Mouse (Mus musculus) heart, postnatal 36 days (tissue): ENCODE measurements at regions not wholly inside any gene's neighbourhood (a gene's known extent, or its start where the extent isn't known, plus 50 kb on each side); places are given as distances from the start of the nearest gene placed in this dataset.
"Not testable (repeated sequence)": the region's sequence is repeated elsewhere in the genome, so short reads cannot be mapped to it uniquely, and the experiment has no call there.

Experiments
- DNase-seq, 2 experiments: peaks; one replicate each; pipeline ENCODE4 v3.0.0; 2021 to 2022
- intact Hi-C: fragments of 180-260 bp; cut with DNase I; formaldehyde crosslinking; loops from one replicate; pipeline ENCODE4 v1.15.1; 2025

- intact Hi-C loops, result no loop called here
- DNase-seq, result no peak
These were observed 386.4 kb upstream of the Zfp703 start for GRCm38 (mm10) chr8:26590591-26591212.

- no peak for DNase-seq
- intact Hi-C loops, result no loop called here
These were observed 385.9 kb upstream of the Zfp703 start for GRCm38 (mm10) chr8:26591266-26591665.

DNA sequence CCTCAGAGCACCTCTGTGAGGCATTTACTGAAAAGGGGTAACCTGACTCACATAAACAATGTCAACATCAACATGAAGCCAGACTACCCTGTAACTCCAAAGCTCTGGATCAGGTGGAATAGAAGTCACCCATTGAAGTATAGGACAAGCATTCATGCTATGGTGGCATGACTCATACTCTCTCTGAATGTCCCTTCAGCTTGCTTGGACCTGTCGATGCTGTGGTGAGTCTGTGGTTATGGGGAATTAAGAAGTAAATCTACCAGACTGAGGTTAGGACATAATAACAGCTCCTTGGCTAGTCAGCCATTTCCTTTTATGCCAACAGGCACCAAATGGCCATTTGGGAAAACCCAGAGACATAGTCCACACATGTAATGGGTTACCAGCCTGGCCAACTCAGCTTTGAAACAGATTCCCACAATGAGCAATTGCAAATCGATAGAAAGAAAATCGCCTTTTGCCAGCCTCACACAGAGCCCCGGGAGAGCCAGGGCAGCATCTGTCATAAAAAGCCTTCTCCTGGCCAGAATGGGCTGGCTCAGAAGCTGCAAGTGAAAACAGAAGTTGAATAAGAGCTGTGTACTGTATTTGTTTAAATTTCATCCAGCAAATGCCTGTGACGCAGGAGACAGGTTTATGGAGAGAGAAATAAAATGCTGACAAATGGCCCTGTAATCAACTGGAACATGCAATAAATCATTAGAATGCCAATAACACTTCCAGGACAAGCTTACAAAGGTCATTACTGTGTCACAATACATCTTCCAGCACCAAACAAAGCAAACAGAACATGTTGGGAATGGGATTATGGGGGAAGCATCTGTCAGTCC lies 383.4 kb upstream of the Zfp703 start:
- no peak for DNase-seq
- intact Hi-C loops, result no loop called here

GRCm38 (mm10) chr8:26594369-26594920 lies 382.7 kb upstream of the Zfp703 start:
- intact Hi-C loops, result no loop called here
- DNase-seq, result no peak

DNA sequence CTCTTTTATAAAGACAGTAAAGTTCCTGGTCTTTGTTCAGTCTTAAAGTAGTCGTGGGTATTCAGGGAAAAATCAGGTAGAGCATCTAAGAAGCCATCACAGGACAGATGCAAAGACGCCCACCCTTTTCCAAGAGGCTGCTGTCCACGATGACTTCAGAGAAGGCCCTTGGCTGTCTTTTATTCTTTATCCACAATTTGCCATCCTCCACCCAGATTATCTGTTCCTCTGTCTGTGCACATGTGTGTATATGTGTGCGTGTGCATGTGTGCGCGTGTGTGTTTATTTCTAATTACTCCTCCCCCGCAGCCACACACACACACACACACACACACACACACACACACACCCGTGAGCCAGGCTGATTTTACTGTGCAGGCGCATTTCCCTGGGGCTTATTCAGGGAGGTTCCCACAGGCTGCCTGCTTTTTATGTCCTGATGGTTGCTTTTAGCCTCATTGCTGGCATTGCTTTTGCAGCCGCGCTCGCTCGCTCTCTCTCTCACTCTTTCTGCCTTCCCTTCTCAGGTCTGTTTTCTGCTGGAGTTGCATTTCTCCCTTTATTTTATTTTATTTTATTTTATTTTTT lies 381.6 kb upstream of the Zfp703 start:
- intact Hi-C loops, result no loop called here
- no peak for DNase-seq

- no peak for DNase-seq
- intact Hi-C loops, result no loop called here
These were observed 380.3 kb upstream of the Zfp703 start for GRCm38 (mm10) chr8:26596665-26597362.

GRCm38 (mm10) chr8:26598520-26598919 lies 378.6 kb upstream of the Zfp703 start:
- DNase-seq, result no peak
- intact Hi-C loops, result no loop called here

GRCm38 (mm10) chr8:26600127-26600526 lies 377.0 kb upstream of the Zfp703 start:
- intact Hi-C loops, result no loop called here
- no peak for DNase-seq

- intact Hi-C loops, result no loop called here
- no peak for DNase-seq
These were observed 369.1 kb upstream of the Zfp703 start for GRCm38 (mm10) chr8:26608001-26608400.

DNA sequence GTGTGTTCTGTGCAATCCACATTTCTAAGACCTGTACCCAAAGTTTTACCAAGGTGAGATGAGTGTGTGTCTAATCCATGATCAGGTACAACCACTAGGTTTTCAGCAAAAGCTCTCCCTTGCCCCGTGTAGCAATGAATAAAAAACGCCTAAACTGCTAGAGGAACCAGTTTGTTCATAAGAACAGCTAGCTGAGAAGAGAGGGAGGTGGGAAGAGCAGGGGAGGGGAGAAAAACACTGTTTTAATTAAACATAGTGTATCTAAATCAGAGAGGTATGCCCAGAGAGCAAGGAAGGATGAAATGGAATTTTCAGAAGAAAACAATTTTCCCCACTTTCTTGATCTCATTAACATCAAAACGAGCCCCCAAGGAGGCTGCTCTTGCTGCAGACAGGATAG lies 368.5 kb upstream of the Zfp703 start:
- DNase-seq, result no peak
- intact Hi-C loops, result no loop called here

DNA sequence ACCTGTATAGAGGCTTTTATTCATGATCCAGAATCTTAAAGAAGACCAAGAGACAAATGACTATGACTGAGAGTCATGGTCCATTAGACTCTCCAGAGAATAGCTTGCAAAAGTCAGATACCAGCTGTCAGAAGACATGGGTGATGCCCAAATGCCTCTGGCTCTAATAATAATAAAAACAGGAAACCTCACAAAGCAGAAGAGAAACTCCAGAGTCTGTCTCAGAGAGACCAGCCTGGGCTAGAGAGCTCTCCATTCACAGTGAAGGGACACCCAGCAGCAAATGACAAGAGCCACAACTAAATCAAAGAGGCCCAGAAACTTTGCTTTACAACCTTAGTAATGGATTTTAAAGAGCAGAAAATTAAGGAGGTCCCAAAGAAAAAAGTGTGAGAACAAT lies 365.0 kb upstream of the Zfp703 start:
- no peak for DNase-seq
- intact Hi-C loops, result no loop called here

DNA sequence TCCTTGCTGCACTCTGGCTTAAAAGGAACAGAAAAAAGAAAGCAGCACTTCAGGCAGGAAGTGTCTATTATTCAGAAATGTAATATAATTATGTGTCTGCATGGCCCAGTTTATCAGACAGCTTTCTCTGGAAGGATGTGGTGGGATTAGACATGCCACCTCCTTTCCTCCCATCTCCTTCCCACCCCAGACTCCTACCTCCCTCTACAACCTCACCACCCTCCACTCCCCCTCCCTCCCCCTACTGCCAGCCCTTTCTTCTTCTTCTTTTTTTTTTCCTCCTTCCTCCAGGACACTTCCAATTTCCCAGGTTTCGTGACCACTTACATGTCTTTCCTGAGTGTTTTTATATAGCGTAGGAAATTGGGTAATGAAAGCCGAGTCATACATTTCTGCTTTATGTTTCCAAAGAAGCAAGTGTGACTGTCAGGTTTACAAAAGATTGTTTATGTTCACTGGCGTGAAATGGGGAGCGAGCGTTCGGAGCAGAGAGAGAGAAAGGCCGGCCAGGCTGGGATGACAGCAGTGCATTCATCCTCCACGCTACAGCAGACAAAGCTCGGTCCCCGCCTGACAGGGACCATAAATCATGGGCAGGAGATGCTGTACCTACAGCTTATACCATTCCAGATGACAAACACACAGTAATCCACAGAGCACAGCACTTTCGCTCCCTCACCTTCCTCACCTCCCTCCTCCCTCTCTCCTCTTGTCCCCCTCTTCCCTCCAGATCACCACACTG lies 354.6 kb upstream of the Zfp703 start:
- intact Hi-C loops, result no loop called here
- no peak for DNase-seq

- DNase-seq, result no peak
- intact Hi-C loops, result no loop called here
These were observed 350.9 kb upstream of the Zfp703 start for GRCm38 (mm10) chr8:26626186-26626585.

DNA sequence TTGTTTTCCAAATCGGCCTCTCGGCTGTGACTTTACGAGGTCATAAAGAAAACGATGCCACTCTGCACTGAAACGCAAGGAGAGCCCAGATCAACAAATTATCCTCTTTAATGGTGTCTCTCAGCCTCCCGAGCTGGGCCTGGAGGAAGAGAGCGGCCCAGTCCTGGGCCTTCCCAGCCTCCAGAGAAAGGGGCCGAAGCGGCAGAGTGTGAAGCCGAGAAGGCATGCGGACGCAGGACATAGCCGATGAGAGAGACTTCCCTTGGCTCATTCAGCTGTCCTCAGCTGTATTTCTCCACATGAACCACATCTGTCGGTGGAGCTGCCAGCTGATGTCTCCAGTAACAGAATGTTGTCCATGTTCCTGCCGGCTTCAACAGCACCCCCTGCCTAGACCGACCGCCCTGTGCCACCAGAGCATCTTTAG lies 350.5 kb upstream of the Zfp703 start:
- intact Hi-C loops, result no loop called here

GRCm38 (mm10) chr8:26627191-26627891 lies 349.8 kb upstream of the Zfp703 start:
- DNase-seq, result peak in 1 of 2 experiments; percentile 4
- intact Hi-C loops, result no loop called here

More for the DNA sequence above, 350.5 kb upstream of the Zfp703 start:
- DNase-seq, result peak; percentile 11 to 32

DNA sequence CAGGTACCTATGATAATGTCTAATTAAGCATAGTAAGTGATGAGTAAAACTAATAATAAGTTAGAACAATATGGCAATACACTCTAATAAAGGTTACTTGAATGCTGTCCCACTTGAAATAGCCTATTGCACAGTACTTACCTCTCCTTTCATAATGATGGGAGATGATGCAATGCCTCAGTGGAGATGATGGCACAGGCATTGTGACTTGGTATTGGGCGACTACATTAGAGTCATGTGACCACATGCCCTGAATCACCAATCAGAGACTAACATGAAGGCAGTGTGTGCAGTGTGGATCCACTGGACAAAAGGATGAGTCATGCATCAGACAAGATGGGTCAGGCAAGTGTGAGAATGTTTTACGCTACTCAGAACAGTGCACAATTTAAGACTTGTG lies 346.6 kb upstream of the Zfp703 start:
- intact Hi-C loops, result no loop called here
- DNase-seq, result no peak

- no peak for DNase-seq
- intact Hi-C loops, result no loop called here
These were observed 341.4 kb upstream of the Zfp703 start for GRCm38 (mm10) chr8:26635701-26636100.

GRCm38 (mm10) chr8:26645375-26645774 lies 331.8 kb upstream of the Zfp703 start:
- intact Hi-C loops, DNase-seq: not testable (repeated sequence)

GRCm38 (mm10) chr8:26650287-26650686 lies 326.8 kb upstream of the Zfp703 start:
- DNase-seq, result no peak
- intact Hi-C loops, result no loop called here

GRCm38 (mm10) chr8:26655897-26656296 lies 321.2 kb upstream of the Zfp703 start:
- intact Hi-C loops, result no loop called here
- no peak for DNase-seq
